Mouse (Mus musculus) bone marrow, adult 2 months (tissue): ENCODE measurements around the gene Fbxo31.

Experiments used
- CTCF ChIP-seq: fragments of 200-500 bp; IDR thresholded peaks from 2 replicates; pipeline ENCODE4 v1.5.1; 2011; ENCODE audit warnings: low read length, control low read depth; ENCODE audit not compliant: control insufficient read depth, insufficient read depth
- POLR2A ChIP-seq: fragments of 200-500 bp; IDR thresholded peaks from 2 replicates; pipeline ENCODE4 v1.6.1; 2011; ENCODE audit warnings: low read depth, mild to moderate bottlenecking, control low read depth, low read length, borderline replicate concordance; ENCODE audit not compliant: control insufficient read depth

DNA sequence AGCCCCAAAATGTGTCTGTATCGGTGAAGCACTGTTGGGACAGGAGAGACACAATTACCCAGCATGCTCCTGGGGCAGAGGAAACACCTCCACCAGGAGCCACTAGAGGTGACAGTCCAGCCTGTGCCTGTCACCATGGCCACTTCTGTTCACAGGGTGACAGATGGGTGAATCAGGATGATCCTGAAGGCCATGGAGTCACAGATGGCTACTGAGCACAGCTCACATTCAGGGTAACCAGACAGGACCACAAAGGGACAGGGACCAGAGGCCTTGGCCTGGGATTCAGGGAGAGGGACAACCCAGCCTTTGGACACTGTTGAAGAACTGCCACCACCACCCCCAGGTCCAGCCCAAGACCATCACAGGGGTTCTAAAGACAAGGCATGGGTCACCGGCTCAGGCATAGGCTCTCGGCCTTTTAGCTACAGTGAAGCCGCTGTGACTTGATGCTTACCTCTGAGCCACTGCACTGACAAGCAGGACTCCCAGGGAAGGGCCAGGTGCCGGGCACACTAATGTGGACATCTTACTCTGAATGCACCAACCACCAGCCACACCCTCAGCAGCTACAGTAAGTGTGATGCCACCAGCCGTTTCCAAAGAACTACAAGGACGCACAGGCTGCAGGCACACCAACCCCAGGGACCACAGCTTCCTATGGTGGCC lies 18.0 kb downstream of the Fbxo31 start:
- no peak for TF ChIP-seq CTCF
- TF ChIP-seq POLR2A: no peak
